In the genomic region with DNA sequence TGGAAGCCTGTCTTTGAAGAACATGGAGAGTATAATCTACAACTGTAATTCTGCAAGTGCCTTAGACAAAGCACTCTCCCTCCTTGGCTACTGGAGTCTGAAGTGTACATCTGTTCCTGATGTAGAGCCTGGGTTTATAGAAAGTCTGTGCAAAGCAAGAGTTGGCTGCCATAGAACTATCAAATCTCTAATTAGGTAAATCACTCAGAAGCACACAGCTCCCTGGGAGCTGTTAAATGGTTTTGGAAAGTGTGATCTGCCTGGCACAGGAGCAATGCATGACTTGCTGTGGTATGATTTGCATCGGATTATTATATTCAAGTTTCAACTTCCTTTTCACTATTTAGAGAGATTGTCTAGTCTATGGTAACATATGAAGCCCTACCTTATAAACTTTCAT, we compare ENCODE assay signal across 28 mouse cellular contexts.
DNase-seq lines count a peak whose midpoint lies in the region; ATAC-seq lines count a peak whose summit lies in the region.
"Had no signal": no experiment of that assay in that cellular context is flagged by ENCODE, and none has a peak within 500 bp of the region (broad histone marks: within the 10 kb centered on the region; RNA-seq: fewer than 3 reads in every experiment).

No protein-coding gene starts in this region.

- H3K27ac ChIP-seq in neural tube, embryonic 15.5 days (replicated peaks): no peak overlapping the region
- H3K27ac ChIP-seq in forebrain, embryonic 16.5 days (ENCODE audit: low read length): no peak overlapping the region
- H3K27ac ChIP-seq: hindbrain, embryonic 15.5 days; intestine, embryonic 15.5 days; layer of hippocampus, adult 2 months; left cerebral cortex, adult 2 months; liver, embryonic 12.5 days; neural tube, embryonic 12.5 days had no signal

- H3K9ac ChIP-seq in neural tube, embryonic 15.5 days (replicated peaks): no peak overlapping the region
- no peak overlapping the region for H3K9ac ChIP-seq in forebrain, embryonic 16.5 days (replicated peaks; ENCODE audit: low read depth, low read length)
- H3K9ac ChIP-seq: heart, embryonic 13.5 days; hindbrain, embryonic 15.5 days; intestine, embryonic 15.5 days; liver, embryonic 12.5 days; liver, postnatal 0 days; neural tube, embryonic 12.5 days had no signal

- no peaks in the 10 kb centered on the region for H3K36me3 ChIP-seq in neural tube, embryonic 15.5 days
- no peaks in the 10 kb centered on the region for H3K36me3 ChIP-seq in forebrain, embryonic 16.5 days (ENCODE audit: control insufficient read depth, insufficient read depth)
- H3K36me3 ChIP-seq: G1E; heart, embryonic 13.5 days; hindbrain, embryonic 15.5 days; intestine, embryonic 15.5 days; liver, embryonic 12.5 days; neural tube, embryonic 12.5 days had no signal

- peak; percentile 38; the same call in 1 of the 2 replicates for ATAC-seq in frontal cortex, adult (ENCODE audit: low TSS enrichment)
- peak; percentile 53; the same call in 1 of the 2 replicates for ATAC-seq in neural tube, embryonic 15.5 days (ENCODE audit: low FRiP score)
- peak; percentile 84 for ATAC-seq in forebrain, embryonic 16.5 days
- ATAC-seq: intestine, embryonic 15.5 days; liver, embryonic 12.5 days; liver, postnatal 0 days; lung, postnatal 0 days had no signal

- H3K27me3 ChIP-seq in neural tube, embryonic 15.5 days (replicated peaks): no peaks in the 10 kb centered on the region
- no peaks in the 10 kb centered on the region for H3K27me3 ChIP-seq in forebrain, embryonic 16.5 days (replicated peaks; ENCODE audit: control insufficient read depth, insufficient read depth, low read length)
- H3K27me3 ChIP-seq: heart, embryonic 13.5 days; hindbrain, embryonic 15.5 days; intestine, embryonic 15.5 days; liver, embryonic 12.5 days; megakaryocyte, embryonic 14.5 days; neural tube, embryonic 12.5 days had no signal

- no peaks in the 10 kb centered on the region for H3K4me1 ChIP-seq in neural tube, embryonic 15.5 days
- H3K4me1 ChIP-seq in forebrain, embryonic 16.5 days (replicated peaks; ENCODE audit: control insufficient read depth, insufficient read depth, low read length): no peaks in the 10 kb centered on the region
- H3K4me1 ChIP-seq: hindbrain, embryonic 15.5 days; intestine, embryonic 15.5 days; liver, embryonic 12.5 days; megakaryocyte, embryonic 14.5 days; neural tube, embryonic 12.5 days had no signal

- H3K4me2 ChIP-seq in neural tube, embryonic 15.5 days: no peak overlapping the region
- no peak overlapping the region for H3K4me2 ChIP-seq in forebrain, embryonic 16.5 days (ENCODE audit: low read length)
- H3K4me2 ChIP-seq: heart, embryonic 13.5 days; hindbrain, embryonic 15.5 days; intestine, embryonic 15.5 days; liver, embryonic 12.5 days; neural tube, embryonic 12.5 days had no signal

- 69% methylated on average over 1 of the region's 1 CpGs for WGBS in neural tube, embryonic 15.5 days
- WGBS in forebrain, embryonic 16.5 days: 40% methylated on average over 1 of the region's 1 CpGs

- H3K9me3 ChIP-seq in neural tube, embryonic 15.5 days (replicated peaks): no peaks in the 10 kb centered on the region
- H3K9me3 ChIP-seq in forebrain, embryonic 16.5 days (ENCODE audit: control insufficient read depth, low read length): no peaks in the 10 kb centered on the region
- H3K9me3 ChIP-seq: G1E; heart, embryonic 13.5 days; hindbrain, embryonic 15.5 days; intestine, embryonic 15.5 days; liver, embryonic 12.5 days; megakaryocyte, embryonic 14.5 days; neural tube, embryonic 12.5 days had no signal

- no peak overlapping the region for H3K4me3 ChIP-seq in neural tube, embryonic 15.5 days (replicated peaks)
- no peak overlapping the region for H3K4me3 ChIP-seq in forebrain, embryonic 16.5 days (replicated peaks; ENCODE audit: low read length)
- H3K4me3 ChIP-seq: heart, embryonic 13.5 days; hindbrain, embryonic 15.5 days; intestine, embryonic 15.5 days; layer of hippocampus, adult 2 months; left cerebral cortex, adult 2 months; liver, embryonic 12.5 days; megakaryocyte, embryonic 14.5 days; neural tube, embryonic 12.5 days had no signal

- no peak for DNase-seq in frontal cortex, postnatal 10 days (ENCODE audit: low spot score in 2 of 2)
- no peak for DNase-seq in neural tube, embryonic 10.5 days (ENCODE audit: extremely low spot score, low spot score)
- DNase-seq in adipocyte (ENCODE audit: low spot score): no peak
- DNase-seq: adrenal gland, postnatal 25 days; cerebellum, adult 8-10 months; cerebellum, postnatal 36 days; gastrocnemius, postnatal 10 days; heart, postnatal 10 days; kidney, adult 2 months; kidney, postnatal 36 days; liver, postnatal 0 days; lung, postnatal 4 days; midbrain, embryonic 14.5 days; right cerebral cortex, postnatal 4 days; thymus, postnatal 4 days had no signal
